Mouse (Mus musculus) limb, embryonic 13.5 days (tissue): Measurements from ENCODE around the gene Rnaseh2c. TPM values are rescaled to one million over a fixed set of nuclear protein-coding genes. Genes with fewer than 3 reads are reported as not detected.
A peak's percentile ranks its signal among the peaks of the same experiment; 100 is the strongest.

Experiments used
- ATAC-seq: fragments of 200-750 bp; cut with Nextera tagmentation; 2 replicates; pipeline ENCODE4 v1.8.0; 2017; ENCODE audit warnings: low read depth, moderate number of reproducible peaks, moderate TSS enrichment; ENCODE audit not compliant: low FRiP score
- H3K27ac ChIP-seq: fragments of 300-500 bp; sonication (generic); 2 replicates; pipeline ENCODE4 v1.5.1; 2015; ENCODE audit warnings: inconsistent platforms, mild to moderate bottlenecking, moderate library complexity
- H3K27me3 ChIP-seq: fragments of 300-500 bp; sonication (generic); 2 replicates; pipeline ENCODE4 v1.6.1; 2015; ENCODE audit warnings: mild to moderate bottlenecking, inconsistent platforms
- H3K36me3 ChIP-seq: fragments of 300-500 bp; sonication (generic); 2 replicates; pipeline ENCODE4 v1.6.1; 2015; ENCODE audit warnings: inconsistent platforms, mild to moderate bottlenecking, moderate library complexity
- H3K4me1 ChIP-seq: fragments of 300-500 bp; sonication (generic); 2 replicates; pipeline ENCODE4 v1.6.1; 2015; ENCODE audit warnings: inconsistent platforms
- H3K4me2 ChIP-seq: fragments of 300-500 bp; sonication (generic); replicated peaks from 2 replicates; pipeline ENCODE4 v1.6.1; 2015; ENCODE audit warnings: inconsistent platforms, mild to moderate bottlenecking, moderate library complexity
- H3K4me3 ChIP-seq: fragments of 300-500 bp; sonication (generic); 2 replicates; pipeline ENCODE4 v1.5.1; 2015; ENCODE audit warnings: moderate library complexity, mild to moderate bottlenecking, inconsistent platforms
- H3K9ac ChIP-seq: fragments of 300-500 bp; sonication (generic); 2 replicates; pipeline ENCODE4 v1.6.1; 2015; ENCODE audit warnings: mild to moderate bottlenecking, inconsistent platforms
- H3K9me3 ChIP-seq: fragments of 300-500 bp; sonication (generic); 2 replicates; pipeline ENCODE4 v1.6.1; 2016; ENCODE audit warnings: inconsistent platforms
- WGBS: fragments of 180-500 bp; shearing (Covaris S2); methylation state at CpG from one replicate; pipeline ENCODE4 v1.1.7; 2015; 5-methylcytosine and 5-hydroxymethylcytosine counted together
- polyA plus RNA-seq: library from polyadenylated mRNA; unstranded; fragments of >200 nt; fragmentation: Nextera tagmentation; extraction: Ambion mirVana; gene quantifications from 2 replicates; pipeline ENCODE4 v1.2.1, GENCODE M21; 2015

The Rnaseh2c gene
- 143 and 144 TPM in 2 replicates for polyA plus RNA-seq

- Histone ChIP-seq H3K4me1 (peaks cover 18% of the 10 kb centered on the region), H3K4me3 (peak within 1 kb of the TSS; percentile 64), H3K9me3 (no peaks in the 10 kb centered on the region), H3K36me3 (peaks cover 43% of the 10 kb centered on the region), H3K27me3 (no peaks in the 10 kb centered on the region), H3K27ac (peak within 1 kb of the TSS; percentile 77), H3K4me2 (peak within 1 kb of the TSS; percentile 77), H3K9ac (peak within 1 kb of the TSS; percentile 97)
- under 1% methylated on average over 63 of the region's 64 CpGs for WGBS
- peak; percentile 86 for ATAC-seq
Observed at GRCm38 (mm10) chr19:5601752-5602541, at the start of gene Rnaseh2c. Gene Rnaseh2c, plus strand, starts transcription at chr19:5601873.

GRCm38 (mm10) chr19:5553802-5554201, 47.9 kb upstream of the Rnaseh2c start:
- H3K27ac ChIP-seq = no peak overlapping the region
- H3K9ac ChIP-seq = no peak overlapping the region
- no peak for ATAC-seq
- no peak overlapping the region for H3K4me3 ChIP-seq
- no peaks in the 10 kb centered on the region for H3K4me1 ChIP-seq
- H3K27me3 ChIP-seq = peaks cover 52% of the 10 kb centered on the region
- H3K9me3 ChIP-seq = no peaks in the 10 kb centered on the region
- no peak overlapping the region for H3K4me2 ChIP-seq
- no peaks in the 10 kb centered on the region for H3K36me3 ChIP-seq
- 53% methylated on average over 8 of the region's 8 CpGs for WGBS

- no peak overlapping the region for H3K4me3 ChIP-seq
- H3K27me3 ChIP-seq = peaks cover 56% of the 10 kb centered on the region
- 63% methylated on average over 14 of the region's 14 CpGs for WGBS
- no peak overlapping the region for H3K27ac ChIP-seq
- H3K36me3 ChIP-seq = no peaks in the 10 kb centered on the region
- H3K9me3 ChIP-seq = no peaks in the 10 kb centered on the region
- H3K9ac ChIP-seq = no peak overlapping the region
- no peak overlapping the region for H3K4me2 ChIP-seq
- H3K4me1 ChIP-seq = peaks cover 3% of the 10 kb centered on the region
- ATAC-seq = no peak
Observed at GRCm38 (mm10) chr19:5554212-5554611, 47.5 kb upstream of the Rnaseh2c start.

GRCm38 (mm10) chr19:5558169-5558568, 43.5 kb upstream of the Rnaseh2c start:
- H3K4me3 ChIP-seq = no peak overlapping the region
- 0 out of 2 replicates have a peak overlapping the region, but pooled peaks have one; percentile 7 for H3K4me2 ChIP-seq
- H3K36me3 ChIP-seq = no peaks in the 10 kb centered on the region
- ATAC-seq = no peak
- H3K9me3 ChIP-seq = no peaks in the 10 kb centered on the region
- H3K9ac ChIP-seq = no peak overlapping the region
- H3K4me1 ChIP-seq = peaks cover 23% of the 10 kb centered on the region
- H3K27me3 ChIP-seq = peaks cover 86% of the 10 kb centered on the region
- WGBS = 41% methylated on average over 7 of the region's 7 CpGs
- no peak overlapping the region for H3K27ac ChIP-seq

- Histone ChIP-seq H3K4me2 (0 out of 2 replicates have a peak overlapping the region, but pooled peaks have one; percentile 3), H3K4me3 (peak overlapping the region; percentile 48), H3K9me3 (no peaks in the 10 kb centered on the region), H3K27ac (no peak overlapping the region), H3K36me3 (no peaks in the 10 kb centered on the region), H3K9ac (no peak overlapping the region), H3K4me1 (peaks cover 23% of the 10 kb centered on the region), H3K27me3 (peaks cover 92% of the 10 kb centered on the region)
- no peak for ATAC-seq
- WGBS = 57% methylated on average over 8 of the region's 8 CpGs
Observed at GRCm38 (mm10) chr19:5558770-5559169, 42.9 kb upstream of the Rnaseh2c start.

GRCm38 (mm10) chr19:5559229-5559628, 42.4 kb upstream of the Rnaseh2c start:
- Histone ChIP-seq H3K9ac (no peak overlapping the region), H3K4me2 (peak overlapping the region; percentile 81), H3K27ac (no peak overlapping the region), H3K4me1 (peaks cover 23% of the 10 kb centered on the region), H3K4me3 (peak overlapping the region; percentile 48), H3K27me3 (peaks cover 92% of the 10 kb centered on the region), H3K9me3 (no peaks in the 10 kb centered on the region), H3K36me3 (no peaks in the 10 kb centered on the region)
- no peak for ATAC-seq
- 11% methylated on average over 8 of the region's 8 CpGs for WGBS

GRCm38 (mm10) chr19:5559631-5560456, 41.8 kb upstream of the Rnaseh2c start:
- Histone ChIP-seq H3K9ac (peak overlapping the region; percentile 58; the same call in 1 of the 2 replicates), H3K27me3 (peaks cover 97% of the 10 kb centered on the region), H3K4me3 (peak overlapping the region; percentile 48), H3K9me3 (no peaks in the 10 kb centered on the region), H3K36me3 (no peaks in the 10 kb centered on the region), H3K4me1 (peaks cover 23% of the 10 kb centered on the region), H3K27ac (no peak overlapping the region), H3K4me2 (peak overlapping the region; percentile 81)
- under 1% methylated on average over 69 of the region's 69 CpGs for WGBS
- no peak for ATAC-seq

GRCm38 (mm10) chr19:5560457-5561041, 41.1 kb upstream of the Rnaseh2c start, which contains the start of gene Ovol1:
Gene Ovol1, minus strand, starts transcription at chr19:5560646.
- no peaks in the 10 kb centered on the region for H3K9me3 ChIP-seq
- no peak within 1 kb of the TSS for H3K27ac ChIP-seq
- ATAC-seq = no peak
- peak within 1 kb of the TSS; percentile 81 for H3K4me2 ChIP-seq
- H3K9ac ChIP-seq = peak within 1 kb of the TSS; percentile 58
- H3K36me3 ChIP-seq = no peaks in the 10 kb centered on the region
- H3K4me1 ChIP-seq = peaks cover 23% of the 10 kb centered on the region
- under 1% methylated on average over 57 of the region's 57 CpGs for WGBS
- peaks cover 99% of the 10 kb centered on the region for H3K27me3 ChIP-seq
- peak within 1 kb of the TSS; percentile 48 for H3K4me3 ChIP-seq

GRCm38 (mm10) chr19:5561252-5561790, 40.4 kb upstream of the Rnaseh2c start:
- no peak for ATAC-seq
- Histone ChIP-seq H3K4me3 (peak overlapping the region; percentile 48), H3K4me1 (peaks cover 23% of the 10 kb centered on the region), H3K9ac (peak overlapping the region; percentile 31; the same call in 1 of the 2 replicates), H3K36me3 (no peaks in the 10 kb centered on the region), H3K27ac (no peak overlapping the region), H3K27me3 (peaks cover 99% of the 10 kb centered on the region), H3K9me3 (no peaks in the 10 kb centered on the region), H3K4me2 (peak overlapping the region; percentile 81)
- 13% methylated on average over 10 of the region's 10 CpGs for WGBS

GRCm38 (mm10) chr19:5561886-5562285, 39.8 kb upstream of the Rnaseh2c start:
- 53% methylated on average over 3 of the region's 3 CpGs for WGBS
- no peak overlapping the region for H3K4me3 ChIP-seq
- no peak overlapping the region for H3K4me2 ChIP-seq
- H3K27ac ChIP-seq = no peak overlapping the region
- peaks cover 99% of the 10 kb centered on the region for H3K27me3 ChIP-seq
- no peaks in the 10 kb centered on the region for H3K36me3 ChIP-seq
- H3K9me3 ChIP-seq = no peaks in the 10 kb centered on the region
- ATAC-seq = no peak
- peaks cover 25% of the 10 kb centered on the region for H3K4me1 ChIP-seq
- no peak overlapping the region for H3K9ac ChIP-seq

GRCm38 (mm10) chr19:5562776-5563175, 38.9 kb upstream of the Rnaseh2c start:
- H3K9me3 ChIP-seq = no peaks in the 10 kb centered on the region
- peaks cover 30% of the 10 kb centered on the region for H3K4me1 ChIP-seq
- H3K9ac ChIP-seq = no peak overlapping the region
- H3K4me2 ChIP-seq = no peak overlapping the region
- H3K36me3 ChIP-seq = no peaks in the 10 kb centered on the region
- H3K27me3 ChIP-seq = peaks cover 92% of the 10 kb centered on the region
- H3K4me3 ChIP-seq = no peak overlapping the region
- WGBS = 87% methylated on average over 10 of the region's 10 CpGs
- ATAC-seq = no peak
- H3K27ac ChIP-seq = no peak overlapping the region
